9 mouse cellular contexts compared by ENCODE assay signal in genomic region chr8:122665667-122666316, GRCm38 (mm10). TPM values are rescaled to one million over a fixed set of nuclear protein-coding genes. Genes with fewer than 3 reads are reported as not detected.
A peak's percentile ranks its signal among the peaks of the same experiment; 100 is the strongest.
DNase-seq lines count a peak whose midpoint lies in the region; ATAC-seq and TF ChIP-seq lines count a peak whose summit lies in the region.
"Had no signal": no experiment of that assay in that cellular context is flagged by ENCODE, and none has a peak within 500 bp of the region (broad histone marks: within the 10 kb centered on the region; RNA-seq: fewer than 3 reads in every experiment).

No protein-coding gene starts in this region.

- peaks cover 71% of the 10 kb centered on the region for H3K4me1 ChIP-seq in embryonic facial prominence, embryonic 15.5 days
- H3K4me1 ChIP-seq in hindbrain, embryonic 14.5 days (replicated peaks; ENCODE audit: control insufficient read depth, insufficient read depth, low read length): peaks cover 75% of the 10 kb centered on the region
- H3K4me1 ChIP-seq in liver, embryonic 14.5 days (replicated peaks; ENCODE audit: control insufficient read depth in 2 of 2, insufficient read depth in 2 of 2, low read length in 1 of 2): peaks cover 20 to 26% of the 10 kb centered on the region in 2 experiments
- H3K4me1 ChIP-seq in small intestine, adult 2 months (ENCODE audit: control insufficient read depth, insufficient read depth, insufficient read length, low read length): peaks cover 33% of the 10 kb centered on the region

- peak overlapping the region; percentile 75 for H3K27ac ChIP-seq in layer of hippocampus, adult 2 months
- peak overlapping the region; percentile 79 for H3K27ac ChIP-seq in embryonic facial prominence, embryonic 15.5 days (replicated peaks)
- peak overlapping the region; percentile 78 for H3K27ac ChIP-seq in hindbrain, embryonic 14.5 days
- no peak overlapping the region for H3K27ac ChIP-seq in liver, embryonic 14.5 days
- H3K27ac ChIP-seq in small intestine, adult 2 months (ENCODE audit: insufficient read depth, low read depth, low read length): peak overlapping the region; percentile 29; the same call in 1 of the 2 replicates

- H3K9me3 ChIP-seq in embryonic facial prominence, embryonic 15.5 days (replicated peaks): no peaks in the 10 kb centered on the region
- no peaks in the 10 kb centered on the region for H3K9me3 ChIP-seq in hindbrain, embryonic 14.5 days (ENCODE audit: control insufficient read depth, low read length)
- no peaks in the 10 kb centered on the region for H3K9me3 ChIP-seq in liver, embryonic 14.5 days (ENCODE audit: control insufficient read depth, low read length)

- ATAC-seq in embryonic facial prominence, embryonic 15.5 days (ENCODE audit: insufficient number of reproducible peaks, low FRiP score, low TSS enrichment, low read depth): peak; percentile 27; the same call in 1 of the 2 replicates
- ATAC-seq in hindbrain, embryonic 14.5 days (ENCODE audit: low FRiP score): peak; percentile 72
- ATAC-seq in liver, embryonic 14.5 days (ENCODE audit: insufficient read depth): no peak

- TF ChIP-seq CTCF in layer of hippocampus, adult 2 months (conservative IDR thresholded peaks at IDR 0.05): no peak
- no peak for TF ChIP-seq CTCF in liver, embryonic 14.5 days (IDR thresholded peaks at IDR 0.05; ENCODE audit: low read depth)
- TF ChIP-seq CTCF in small intestine, adult 2 months (IDR thresholded peaks at IDR 0.05; ENCODE audit: extremely low read depth, insufficient read length, insufficient replicate concordance, low read depth, low read length): no peak

- H3K4me3 ChIP-seq in layer of hippocampus, adult 2 months: no peak overlapping the region; the same call in 1 of the 2 replicates
- H3K4me3 ChIP-seq in embryonic facial prominence, embryonic 15.5 days (replicated peaks): no peak overlapping the region
- H3K4me3 ChIP-seq in hindbrain, embryonic 14.5 days (replicated peaks; ENCODE audit: low read length): no peak overlapping the region
- H3K4me3 ChIP-seq in liver, embryonic 14.5 days (ENCODE audit: insufficient read depth in 1 of 2, low read depth in 2 of 2, low read length in 2 of 2): no peak overlapping the region
- no peak overlapping the region for H3K4me3 ChIP-seq in small intestine, adult 2 months (ENCODE audit: low read depth, low read length)

- peak overlapping the region; percentile 26 for H3K4me2 ChIP-seq in embryonic facial prominence, embryonic 15.5 days (replicated peaks)
- H3K4me2 ChIP-seq in hindbrain, embryonic 14.5 days (replicated peaks): peak overlapping the region; percentile 23; the same call in 1 of the 2 replicates
- H3K4me2 ChIP-seq in liver, embryonic 14.5 days (ENCODE audit: low read depth): peak overlapping the region; percentile 63

- no peak overlapping the region for H3K9ac ChIP-seq in embryonic facial prominence, embryonic 15.5 days
- H3K9ac ChIP-seq in hindbrain, embryonic 14.5 days: 0 out of 2 replicates have a peak overlapping the region, but pooled peaks have one; percentile 2
- no peak overlapping the region; the same call in none of the 2 replicates for H3K9ac ChIP-seq in liver, embryonic 14.5 days (replicated peaks)

- WGBS in embryonic facial prominence, embryonic 15.5 days: 42% methylated on average over 12 of the region's 14 CpGs
- 42% methylated on average over 13 of the region's 14 CpGs for WGBS in hindbrain, embryonic 14.5 days
- WGBS in liver, embryonic 14.5 days (ENCODE audit: insufficient replicate concordance): 47% methylated on average over 12 of the region's 14 CpGs
- WGBS in small intestine, adult 2 months: 24% methylated on average over 14 of the region's 14 CpGs

- no peak for TF ChIP-seq POLR2A in small intestine, adult 2 months (IDR thresholded peaks at IDR 0.05; ENCODE audit: low read depth, low read length)

- H3K36me3 ChIP-seq in embryonic facial prominence, embryonic 15.5 days: no peaks in the 10 kb centered on the region
- H3K36me3 ChIP-seq in hindbrain, embryonic 14.5 days (replicated peaks; ENCODE audit: control insufficient read depth, insufficient read depth): no peaks in the 10 kb centered on the region
- H3K36me3 ChIP-seq in liver, embryonic 14.5 days (replicated peaks; ENCODE audit: control insufficient read depth, insufficient read depth, low read depth): no peaks in the 10 kb centered on the region
- H3K36me3 ChIP-seq in small intestine, adult 2 months (ENCODE audit: control insufficient read depth, insufficient read depth, low read length): no peaks in the 10 kb centered on the region

- no peak for TF ChIP-seq EP300 in liver, embryonic 14.5 days (IDR thresholded peaks at IDR 0.05; ENCODE audit: low read depth)

- DNase-seq in layer of hippocampus, adult 2 months (ENCODE audit: low spot score in 2 of 2): no peak
- no peak for DNase-seq in layer of hippocampus, adult 18-20 months (ENCODE audit: low spot score in 2 of 2)
- peak; percentile 62 to 70 for DNase-seq in adrenal gland, adult 18-20 months (ENCODE audit: low spot score in 2 of 2)
- peak; percentile 75 for DNase-seq in hindbrain, embryonic 14.5 days (ENCODE audit: low spot score)
- DNase-seq in liver, embryonic 14.5 days (ENCODE audit: low read depth in 3 of 3, low spot score in 3 of 3): no peak
- DNase-seq in B cell, adult 2 months: no peak

- peaks cover 9% of the 10 kb centered on the region for H3K27me3 ChIP-seq in embryonic facial prominence, embryonic 15.5 days
- H3K27me3 ChIP-seq in hindbrain, embryonic 14.5 days (ENCODE audit: control insufficient read depth, insufficient read depth, low read length): no peaks in the 10 kb centered on the region
- H3K27me3 ChIP-seq in liver, embryonic 14.5 days (ENCODE audit: control insufficient read depth, insufficient read depth, low read length): no peaks in the 10 kb centered on the region
- no peaks in the 10 kb centered on the region for H3K27me3 ChIP-seq in small intestine, adult 2 months (ENCODE audit: control insufficient read depth, insufficient read depth, low read length)

RNA-seq across cellular contexts. Expression of gene Cbfa2t3, which starts 33.1 kb away (rescaled TPM):
- 10 to 100 TPM; 38.0 to 49.8 TPM for total RNA-seq in layer of hippocampus, adult 2 months (2021)
- 10 to 100 TPM; 46.3 to 52.5 TPM for total RNA-seq in layer of hippocampus, adult 18-20 months (2021)
- total RNA-seq in adrenal gland, adult 18-20 months (2021): 10 to 100 TPM; 10.5 to 28.9 TPM
- polyA plus RNA-seq in embryonic facial prominence, embryonic 15.5 days (2015; fragmentation: Nextera tagmentation; extraction: Ambion mirVana): 6.2 and 6.4 TPM in 2 replicates
- 22.4 and 27.7 TPM in 2 replicates for polyA plus RNA-seq in hindbrain, embryonic 14.5 days (2014; fragmentation: Nextera tagmentation; extraction: Ambion mirVana)
- polyA plus RNA-seq in liver, embryonic 14.5 days (2012; rRNA removed): 1.8 and 1.9 TPM in 2 replicates
- polyA plus RNA-seq in liver, embryonic 14.5 days (2014; fragmentation: Nextera tagmentation; extraction: Ambion mirVana): 3.3 and 5.0 TPM in 2 replicates
- 12.4 and 14.8 TPM in 2 replicates for polyA plus RNA-seq in small intestine, adult 2 months (2012; rRNA removed)

RNA-seq across cellular contexts. Expression of gene Pabpn1l, which starts 43.3 kb away (rescaled TPM):
- total RNA-seq in layer of hippocampus, adult 2 months (2021): under 1 TPM in 1 of 2 experiments, not detected in 1; 0.52 TPM
- total RNA-seq in layer of hippocampus, adult 18-20 months (2021): not detected
- total RNA-seq in adrenal gland, adult 18-20 months (2021): not detected
- 0.63 and 1.2 TPM in 2 replicates for polyA plus RNA-seq in embryonic facial prominence, embryonic 15.5 days (2015; fragmentation: Nextera tagmentation; extraction: Ambion mirVana)
- not detected in 2 replicates for polyA plus RNA-seq in hindbrain, embryonic 14.5 days (2014; fragmentation: Nextera tagmentation; extraction: Ambion mirVana)
- 0.03 TPM in 1 of 2 replicates, not detected in the other for polyA plus RNA-seq in liver, embryonic 14.5 days (2012; rRNA removed)
- not detected in 2 replicates for polyA plus RNA-seq in liver, embryonic 14.5 days (2014; fragmentation: Nextera tagmentation; extraction: Ambion mirVana)
- not detected in 2 replicates for polyA plus RNA-seq in small intestine, adult 2 months (2012; rRNA removed)
- total RNA-seq: ES-E14 had no signal

RNA-seq across cellular contexts. Expression of gene Trappc2l, which starts 54.4 kb away (rescaled TPM):
- 10 to 100 TPM; 77.3 to 88.6 TPM for total RNA-seq in layer of hippocampus, adult 2 months (2021)
- total RNA-seq in layer of hippocampus, adult 18-20 months (2021): 10 to 100 TPM; 82.1 to 82.7 TPM
- 10 to 100 TPM; 63.1 to 64.5 TPM for total RNA-seq in adrenal gland, adult 18-20 months (2021)
- polyA plus RNA-seq in embryonic facial prominence, embryonic 15.5 days (2015; fragmentation: Nextera tagmentation; extraction: Ambion mirVana): 54.5 and 62.3 TPM in 2 replicates
- 118 and 130 TPM in 2 replicates for polyA plus RNA-seq in hindbrain, embryonic 14.5 days (2014; fragmentation: Nextera tagmentation; extraction: Ambion mirVana)
- polyA plus RNA-seq in liver, embryonic 14.5 days (2012; rRNA removed): 15.5 and 27.9 TPM in 2 replicates
- polyA plus RNA-seq in liver, embryonic 14.5 days (2014; fragmentation: Nextera tagmentation; extraction: Ambion mirVana): 32.5 and 35.4 TPM in 2 replicates
- polyA plus RNA-seq in small intestine, adult 2 months (2012; rRNA removed): 59.9 and 161 TPM in 2 replicates

RNA-seq across cellular contexts. Expression of gene Galns, which starts 54.5 kb away (rescaled TPM):
- total RNA-seq in layer of hippocampus, adult 2 months (2021): 10 to 100 TPM; 11.8 to 13.9 TPM
- total RNA-seq in layer of hippocampus, adult 18-20 months (2021): 10 to 100 TPM; 10.2 to 10.9 TPM
- total RNA-seq in adrenal gland, adult 18-20 months (2021): 1 to 10 TPM; 5.0 to 6.1 TPM
- 11.3 TPM in 2 replicates for polyA plus RNA-seq in embryonic facial prominence, embryonic 15.5 days (2015; fragmentation: Nextera tagmentation; extraction: Ambion mirVana)
- polyA plus RNA-seq in hindbrain, embryonic 14.5 days (2014; fragmentation: Nextera tagmentation; extraction: Ambion mirVana): 5.8 and 6.0 TPM in 2 replicates
- polyA plus RNA-seq in liver, embryonic 14.5 days (2012; rRNA removed): 4.3 and 4.6 TPM in 2 replicates
- 3.8 and 4.7 TPM in 2 replicates for polyA plus RNA-seq in liver, embryonic 14.5 days (2014; fragmentation: Nextera tagmentation; extraction: Ambion mirVana)
- polyA plus RNA-seq in small intestine, adult 2 months (2012; rRNA removed): 9.7 and 20.4 TPM in 2 replicates

Comparison
In these comparisons a context has a peak if more than half of its experiments do, and no peak if none do; other contexts are left out.
1. DNase-seq: peak in adrenal gland, adult 18-20 months (2 of 2) and hindbrain, embryonic 14.5 days (single experiment); none in layer of hippocampus, adult 2 months (0 of 2), layer of hippocampus, adult 18-20 months (0 of 2), liver, embryonic 14.5 days (0 of 3) and B cell, adult 2 months (0 of 2).
2. Peak in every context shown above with its lines, with median percentiles within 50 percentile points of each other: H3K4me2 ChIP-seq.